Mouse (Mus musculus): ENCODE results near the gene Crlf3. TPM values are rescaled to one million over a fixed set of nuclear protein-coding genes. Genes with fewer than 3 reads are reported as not detected.
A peak's percentile ranks its signal among the peaks of the same experiment; 100 is the strongest.
"Not testable (repeated sequence)": the region's sequence is repeated elsewhere in the genome, so short reads cannot be mapped to it uniquely, and the experiment has no call there.

Crlf3 gene
- polyA plus RNA-seq, 1 experiment from 2014 or later, result 44.2 TPM

GRCm38 (mm10) chr11:80056141-80056540 is 24.6 kb downstream of the Crlf3 start:
- H3K9ac ChIP-seq, result no peak overlapping the region
- no peaks in the 10 kb centered on the region for H3K27me3 ChIP-seq
- H3K4me1 ChIP-seq, result no peaks in the 10 kb centered on the region
- no peak overlapping the region for H3K4me3 ChIP-seq
- no peak overlapping the region for H3K4me2 ChIP-seq
- WGBS, result 92% methylated on average over 9 of the region's 9 CpGs
- H3K27ac ChIP-seq, result no peak overlapping the region
- H3K36me3 ChIP-seq, result peaks cover 67% of the 10 kb centered on the region
- no peak for ATAC-seq (ENCODE audit: insufficient number of reproducible peaks, low FRiP score, low TSS enrichment, low read depth)
- no peaks in the 10 kb centered on the region for H3K9me3 ChIP-seq

DNA sequence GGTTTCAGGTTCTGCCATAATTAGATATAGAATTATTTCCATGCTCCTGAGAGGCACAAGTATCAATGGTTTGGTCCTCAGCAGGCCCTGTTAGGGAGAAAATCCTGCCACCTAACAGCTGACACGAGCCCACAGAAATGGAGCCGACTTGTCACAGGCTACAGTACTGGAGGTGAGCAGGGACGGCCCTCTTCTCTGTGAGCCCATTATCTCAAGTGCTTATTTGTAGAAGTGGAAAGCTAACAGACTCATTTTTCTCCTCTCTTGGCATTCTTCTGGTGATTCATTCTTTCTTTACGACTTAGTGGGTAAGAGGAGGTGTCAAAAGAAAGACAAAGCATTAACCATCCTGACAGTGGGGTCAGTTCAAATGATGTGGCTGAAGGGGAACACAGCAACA is 26.1 kb downstream of the Crlf3 start:
- ATAC-seq (ENCODE audit: insufficient number of reproducible peaks, low FRiP score, low TSS enrichment, low read depth), result no peak
- H3K36me3 ChIP-seq, result peaks cover 64% of the 10 kb centered on the region

GRCm38 (mm10) chr11:80053171-80053570 is 27.6 kb downstream of the Crlf3 start:
- no peak overlapping the region for H3K4me2 ChIP-seq
- H3K9me3 ChIP-seq, result no peaks in the 10 kb centered on the region
- ATAC-seq (ENCODE audit: insufficient number of reproducible peaks, low FRiP score, low TSS enrichment, low read depth), result no peak
- 87% methylated on average over 5 of the region's 5 CpGs for WGBS
- H3K9ac ChIP-seq, result no peak overlapping the region
- H3K4me1 ChIP-seq, result no peaks in the 10 kb centered on the region
- H3K27ac ChIP-seq, result no peak overlapping the region
- no peak overlapping the region for H3K4me3 ChIP-seq
- peaks cover 69% of the 10 kb centered on the region for H3K36me3 ChIP-seq
- H3K27me3 ChIP-seq, result no peaks in the 10 kb centered on the region

More for the DNA sequence above, 26.1 kb downstream of the Crlf3 start:
- Histone ChIP-seq H3K4me3 (no peak overlapping the region), H3K4me2 (no peak overlapping the region), H3K27ac (no peak overlapping the region), H3K27me3 (no peaks in the 10 kb centered on the region), H3K4me1 (no peaks in the 10 kb centered on the region), H3K9ac (no peak overlapping the region), H3K9me3 (no peaks in the 10 kb centered on the region)
- 78% methylated on average over 4 of the region's 4 CpGs for WGBS

DNA sequence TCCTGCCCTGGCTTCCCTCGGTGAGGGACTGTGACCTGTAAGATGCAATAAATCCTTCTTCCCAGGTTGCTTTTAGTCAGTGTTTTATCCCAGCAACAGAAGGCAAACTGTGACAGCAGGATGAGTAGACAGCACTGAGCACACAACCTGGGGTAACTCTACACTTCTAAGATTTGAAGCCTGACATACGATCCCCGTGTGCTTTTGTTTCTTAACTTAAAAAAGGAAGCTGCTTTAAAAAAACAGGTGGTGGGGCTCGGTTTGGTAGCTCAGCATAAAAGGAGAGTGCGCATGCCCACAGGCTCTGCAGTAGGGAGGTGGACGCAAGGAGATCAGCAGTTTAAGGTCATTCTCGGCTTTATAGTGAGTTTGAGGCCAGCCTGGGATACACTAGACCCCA is 28.3 kb downstream of the Crlf3 start:
- H3K9me3 ChIP-seq, result no peaks in the 10 kb centered on the region
- no peaks in the 10 kb centered on the region for H3K27me3 ChIP-seq
- no peak overlapping the region for H3K9ac ChIP-seq
- WGBS, result 62% methylated on average over 7 of the region's 7 CpGs
- no peak overlapping the region for H3K4me2 ChIP-seq
- no peak for ATAC-seq (ENCODE audit: insufficient number of reproducible peaks, low FRiP score, low TSS enrichment, low read depth)
- no peak overlapping the region for H3K4me3 ChIP-seq
- peaks cover 68% of the 10 kb centered on the region for H3K36me3 ChIP-seq
- no peak overlapping the region for H3K27ac ChIP-seq
- no peaks in the 10 kb centered on the region for H3K4me1 ChIP-seq

DNA sequence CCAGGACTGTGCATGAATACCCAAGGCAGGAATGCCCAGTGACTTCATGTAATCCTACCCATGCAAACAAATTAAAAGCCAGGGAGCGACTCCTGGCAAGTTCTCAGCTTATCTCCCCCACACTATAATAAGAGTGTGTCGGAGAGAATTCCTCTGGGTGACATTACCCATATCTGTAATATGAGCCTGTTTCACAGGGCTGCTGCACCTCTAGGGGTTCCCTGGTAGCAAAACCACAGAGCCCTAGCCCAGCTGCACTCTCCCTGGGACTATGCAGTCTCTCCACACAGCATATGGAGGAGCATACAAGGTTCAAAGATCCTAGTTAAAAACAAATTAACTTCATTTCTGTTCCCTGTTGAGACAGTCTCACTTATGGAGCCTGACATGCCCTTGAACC is 30.7 kb downstream of the Crlf3 start:
- no peaks in the 10 kb centered on the region for H3K9me3 ChIP-seq
- no peak overlapping the region for H3K4me2 ChIP-seq
- no peak overlapping the region for H3K27ac ChIP-seq
- no peaks in the 10 kb centered on the region for H3K4me1 ChIP-seq
- H3K36me3 ChIP-seq, result peaks cover 57% of the 10 kb centered on the region
- 35% methylated on average over 2 of the region's 2 CpGs for WGBS
- no peak overlapping the region for H3K4me3 ChIP-seq
- H3K27me3 ChIP-seq, result no peaks in the 10 kb centered on the region
- no peak overlapping the region for H3K9ac ChIP-seq
- peak; percentile 30; the same call in 1 of the 2 replicates for ATAC-seq (ENCODE audit: insufficient number of reproducible peaks, low FRiP score, low TSS enrichment, low read depth)

DNA sequence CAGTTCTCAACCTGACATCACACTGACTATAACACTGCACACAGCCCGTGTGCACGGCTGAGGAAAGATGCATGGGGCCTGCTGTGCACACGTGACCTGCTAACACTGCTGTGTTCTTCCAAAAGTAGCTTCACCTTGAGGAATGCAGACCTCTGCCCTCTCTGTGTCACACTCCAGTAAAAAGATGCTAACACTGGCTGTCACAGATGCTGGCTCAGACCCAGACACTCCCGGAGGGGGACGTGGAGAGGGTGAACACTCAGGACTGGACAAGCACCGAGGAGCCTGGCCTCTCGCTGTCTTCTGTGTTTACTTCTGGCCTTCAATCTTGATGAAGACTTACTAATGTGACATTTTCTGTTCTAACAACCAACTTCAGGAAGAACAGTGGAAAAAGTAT is 33.9 kb downstream of the Crlf3 start:
- H3K27ac ChIP-seq, result no peak overlapping the region
- no peak overlapping the region for H3K9ac ChIP-seq
- WGBS, result 87% methylated on average over 7 of the region's 7 CpGs
- no peaks in the 10 kb centered on the region for H3K4me1 ChIP-seq
- H3K4me2 ChIP-seq, result no peak overlapping the region
- no peaks in the 10 kb centered on the region for H3K9me3 ChIP-seq
- no peak for ATAC-seq (ENCODE audit: insufficient number of reproducible peaks, low FRiP score, low TSS enrichment, low read depth)
- H3K36me3 ChIP-seq, result peaks cover 41% of the 10 kb centered on the region
- H3K27me3 ChIP-seq, result no peaks in the 10 kb centered on the region
- H3K4me3 ChIP-seq, result no peak overlapping the region

GRCm38 (mm10) chr11:80043419-80043817 is 37.4 kb downstream of the Crlf3 start:
- no peak overlapping the region for H3K4me2 ChIP-seq
- peaks cover 27% of the 10 kb centered on the region for H3K36me3 ChIP-seq
- H3K9ac ChIP-seq, result no peak overlapping the region
- no peak for ATAC-seq (ENCODE audit: insufficient number of reproducible peaks, low FRiP score, low TSS enrichment, low read depth)
- no peak overlapping the region for H3K4me3 ChIP-seq
- H3K27me3 ChIP-seq, result no peaks in the 10 kb centered on the region
- H3K27ac ChIP-seq, result no peak overlapping the region
- 86% methylated on average over 8 of the region's 8 CpGs for WGBS
- no peaks in the 10 kb centered on the region for H3K9me3 ChIP-seq
- H3K4me1 ChIP-seq, result no peaks in the 10 kb centered on the region

- Histone ChIP-seq H3K9ac (no peak overlapping the region), H3K36me3 (peaks cover 22% of the 10 kb centered on the region), H3K4me1 (no peaks in the 10 kb centered on the region), H3K9me3 (no peaks in the 10 kb centered on the region), H3K27ac (no peak overlapping the region), H3K27me3 (no peaks in the 10 kb centered on the region), H3K4me2 (no peak overlapping the region), H3K4me3 (no peak overlapping the region)
- no peak for ATAC-seq (ENCODE audit: insufficient number of reproducible peaks, low FRiP score, low TSS enrichment, low read depth)
- 53% methylated on average over 10 of the region's 10 CpGs for WGBS
Measured at GRCm38 (mm10) chr11:80042615-80043418, 38.0 kb downstream of the Crlf3 start.

GRCm38 (mm10) chr11:80037495-80037894 is 43.3 kb downstream of the Crlf3 start:
- ATAC-seq (ENCODE audit: insufficient number of reproducible peaks, low FRiP score, low TSS enrichment, low read depth), result no peak

GRCm38 (mm10) chr11:80021306-80021705 is 59.5 kb downstream of the Crlf3 start:
- Histone ChIP-seq H3K4me2 (no peak overlapping the region), H3K9ac (no peak overlapping the region), H3K9me3 (no peaks in the 10 kb centered on the region), H3K4me1 (no peaks in the 10 kb centered on the region), H3K27ac (no peak overlapping the region), H3K4me3 (no peak overlapping the region), H3K27me3 (no peaks in the 10 kb centered on the region), H3K36me3 (peaks cover 59% of the 10 kb centered on the region)
- WGBS, result 91% methylated on average over 4 of the region's 4 CpGs
- ATAC-seq (ENCODE audit: insufficient number of reproducible peaks, low FRiP score, low TSS enrichment, low read depth), result no peak

More at GRCm38 (mm10) chr11:80037495-80037894, 43.3 kb downstream of the Crlf3 start:
- H3K9ac ChIP-seq, result no peak overlapping the region
- H3K27ac ChIP-seq, result no peak overlapping the region
- H3K4me1 ChIP-seq, result no peaks in the 10 kb centered on the region
- peaks cover 22% of the 10 kb centered on the region for H3K36me3 ChIP-seq
- no peak overlapping the region for H3K4me3 ChIP-seq
- no peak overlapping the region for H3K4me2 ChIP-seq
- no peaks in the 10 kb centered on the region for H3K9me3 ChIP-seq
- no peaks in the 10 kb centered on the region for H3K27me3 ChIP-seq
- 72% methylated on average over 8 of the region's 8 CpGs for WGBS

GRCm38 (mm10) chr11:80019792-80020191 is 61.0 kb downstream of the Crlf3 start:
- Histone ChIP-seq H3K4me1 (no peaks in the 10 kb centered on the region), H3K9ac (no peak overlapping the region), H3K9me3 (no peaks in the 10 kb centered on the region), H3K27me3 (no peaks in the 10 kb centered on the region), H3K4me2 (no peak overlapping the region), H3K4me3 (no peak overlapping the region), H3K36me3 (peaks cover 60% of the 10 kb centered on the region), H3K27ac (no peak overlapping the region)
- 86% methylated on average over 1 of the region's 1 CpGs for WGBS
- ATAC-seq (ENCODE audit: insufficient number of reproducible peaks, low FRiP score, low TSS enrichment, low read depth), result no peak

GRCm38 (mm10) chr11:80016533-80016932 is 64.3 kb downstream of the Crlf3 start:
- not testable (repeated sequence) for H3K9ac ChIP-seq; H3K4me1 ChIP-seq; ATAC-seq (ENCODE audit: insufficient number of reproducible peaks, low FRiP score, low TSS enrichment, low read depth); H3K27ac ChIP-seq; H3K4me3 ChIP-seq; H3K4me2 ChIP-seq; H3K9me3 ChIP-seq; H3K27me3 ChIP-seq
- H3K36me3 ChIP-seq, result peaks cover 64% of the 10 kb centered on the region
- 97% methylated on average over 4 of the region's 5 CpGs for WGBS

Data from limb, embryonic 15.5 days (tissue).